Mouse (Mus musculus) NIH3T3 (cell line): Measurements from ENCODE around the gene Otud7b.
"Not testable (repeated sequence)": the region's sequence is repeated elsewhere in the genome, so short reads cannot be mapped to it uniquely, and the experiment has no call there.

ENCODE experiments used
- DNase-seq: peaks from one replicate; pipeline ENCODE4 v3.0.0-alpha.2; 2012; ENCODE audit warnings: low read depth

The Otud7b gene

GRCm38 (mm10) chr3:96135011-96135410 lies 30.7 kb downstream of the Otud7b start:
- peak; percentile 43 for DNase-seq

GRCm38 (mm10) chr3:96147950-96148349 lies 43.6 kb downstream of the Otud7b start:
- DNase-seq: peak; percentile 88

- no peak for DNase-seq
Measured at GRCm38 (mm10) chr3:96151836-96152235, 47.5 kb downstream of the Otud7b start.

GRCm38 (mm10) chr3:96152611-96153010 lies 48.3 kb downstream of the Otud7b start:
- no peak for DNase-seq

GRCm38 (mm10) chr3:96155501-96155900 lies 51.2 kb downstream of the Otud7b start:
- no peak for DNase-seq

- DNase-seq: no peak
Measured at GRCm38 (mm10) chr3:96159820-96160219, 55.5 kb downstream of the Otud7b start.

- DNase-seq: peak; percentile 90
Measured at GRCm38 (mm10) chr3:96160222-96160802, 56.0 kb downstream of the Otud7b start.

GRCm38 (mm10) chr3:96160803-96161516 lies 56.6 kb downstream of the Otud7b start:
- DNase-seq: peak; percentile 93

GRCm38 (mm10) chr3:96161869-96162840 lies 57.8 kb downstream of the Otud7b start, which contains the start of gene Mtmr11:
TSS of gene Mtmr11 (plus strand) at chr3:96162004.
- peak; percentile 85 for DNase-seq

- DNase-seq: peak; percentile 10
Measured at GRCm38 (mm10) chr3:96163040-96163439, 58.7 kb downstream of the Otud7b start.

GRCm38 (mm10) chr3:96168466-96169158 lies 64.3 kb downstream of the Otud7b start:
- no peak for DNase-seq

GRCm38 (mm10) chr3:96170276-96170675 lies 65.9 kb downstream of the Otud7b start:
- DNase-seq: no peak

- DNase-seq: no peak
Measured at GRCm38 (mm10) chr3:96170976-96171545, 66.7 kb downstream of the Otud7b start.

- peak; percentile 33 for DNase-seq
Measured at GRCm38 (mm10) chr3:96171583-96172196, 67.4 kb downstream of the Otud7b start.

GRCm38 (mm10) chr3:96172197-96173178 lies 68.2 kb downstream of the Otud7b start, which contains the start of gene Sf3b4:
TSS of gene Sf3b4 (plus strand) at chr3:96172332.
- peak; percentile 95 for DNase-seq

- DNase-seq: no peak
Measured at GRCm38 (mm10) chr3:96173185-96173584, 68.9 kb downstream of the Otud7b start.

GRCm38 (mm10) chr3:96174042-96174441 lies 69.7 kb downstream of the Otud7b start:
- not testable (repeated sequence) for DNase-seq

- DNase-seq: no peak
Measured at GRCm38 (mm10) chr3:96175251-96175650, 70.9 kb downstream of the Otud7b start.

GRCm38 (mm10) chr3:96178427-96178826 lies 74.1 kb downstream of the Otud7b start:
- no peak for DNase-seq

- no peak for DNase-seq
Measured at GRCm38 (mm10) chr3:96178902-96179301, 74.6 kb downstream of the Otud7b start.
